Mouse (Mus musculus) forebrain, embryonic 14.5 days (tissue): ENCODE measurements at regions not wholly inside any gene's neighbourhood (a gene's known extent, or its start where the extent isn't known, plus 50 kb on each side); places are given as distances from the start of the nearest gene placed in this dataset.

Experiments
- ATAC-seq: fragments of 200-750 bp; cut with Nextera tagmentation; 2 replicates; pipeline ENCODE4 v1.8.0; 2017; ENCODE audit warnings: mild to moderate bottlenecking, moderate library complexity
- DNase-seq: peaks from one replicate; pipeline ENCODE4 v3.0.0-alpha.2; 2015; ENCODE audit warnings: low spot score
- H3K27ac ChIP-seq: fragments of 300-500 bp; sonication (generic); 2 replicates; pipeline ENCODE4 v1.5.1; 2014; ENCODE audit warnings: low read depth, mild to moderate bottlenecking, control low read depth, low read length, moderate library complexity
- H3K27me3 ChIP-seq: fragments of 300-500 bp; sonication (generic); replicated peaks from 2 replicates; pipeline ENCODE4 v1.6.1; 2014; ENCODE audit warnings: low read length, control low read depth, mixed read lengths; ENCODE audit not compliant: control insufficient read depth, insufficient read depth
- H3K36me3 ChIP-seq: fragments of 300-500 bp; sonication (generic); 2 replicates; pipeline ENCODE4 v1.6.1; 2014; ENCODE audit warnings: low read length, control low read depth; ENCODE audit not compliant: control insufficient read depth, insufficient read depth
- H3K4me1 ChIP-seq: fragments of 300-500 bp; sonication (generic); 2 replicates; pipeline ENCODE4 v1.6.1; 2014; ENCODE audit warnings: antibody characterized with exemption, low read length, control low read depth; ENCODE audit not compliant: control insufficient read depth, insufficient read depth
- H3K4me2 ChIP-seq: fragments of 300-500 bp; sonication (generic); 2 replicates; pipeline ENCODE4 v1.6.1; 2014; ENCODE audit warnings: mild to moderate bottlenecking, control low read depth, low read length
- H3K4me3 ChIP-seq: fragments of 300-500 bp; sonication (generic); 2 replicates; pipeline ENCODE4 v1.5.1; 2014; ENCODE audit warnings: low read depth, low read length, control low read depth
- H3K9ac ChIP-seq: fragments of 300-500 bp; sonication (generic); 2 replicates; pipeline ENCODE4 v1.6.1; 2014; ENCODE audit warnings: mild to moderate bottlenecking, low read length, control low read depth, moderate library complexity
- H3K9me3 ChIP-seq: fragments of 300-500 bp; sonication (generic); replicated peaks from 2 replicates; pipeline ENCODE4 v1.6.1; 2016; ENCODE audit warnings: low read length, control low read depth, mixed read lengths; ENCODE audit not compliant: control insufficient read depth
- WGBS: fragments of 180-500 bp; shearing (Covaris S2); extraction: QIAGEN DNeasy Blood & Tissue Kit; methylation state at CpG from one replicate; pipeline ENCODE4 v1.1.7; 2014; 5-methylcytosine and 5-hydroxymethylcytosine counted together

DNA sequence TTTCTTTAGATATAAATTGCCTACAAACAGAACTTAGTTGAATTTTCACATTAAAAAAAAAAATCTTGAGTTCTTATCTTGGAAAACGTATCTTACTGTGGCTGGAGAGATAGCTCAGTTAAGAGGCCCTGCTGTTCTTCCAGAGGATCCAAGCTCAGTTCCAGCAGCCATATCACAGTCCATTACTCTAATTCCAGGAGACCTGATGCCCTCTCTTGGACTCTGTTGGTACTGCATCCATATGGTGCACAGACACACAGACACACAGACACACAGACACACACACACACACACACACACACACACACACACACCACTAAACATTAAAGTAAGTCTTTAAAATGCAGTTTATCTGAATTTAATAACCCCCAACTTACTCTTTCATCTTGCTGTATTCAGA is 132.7 kb upstream of the Nr4a3 start:
- ATAC-seq (no peak), DNase-seq (no peak)
- 89% methylated on average over 1 of the region's 1 CpGs for WGBS
- H3K9me3 ChIP-seq = no peaks in the 10 kb centered on the region
- no peak overlapping the region for H3K27ac ChIP-seq
- no peak overlapping the region for H3K4me3 ChIP-seq
- H3K36me3 ChIP-seq = no peaks in the 10 kb centered on the region
- H3K4me2 ChIP-seq = no peak overlapping the region
- H3K4me1 ChIP-seq = no peaks in the 10 kb centered on the region
- H3K27me3 ChIP-seq = no peaks in the 10 kb centered on the region
- no peak overlapping the region for H3K9ac ChIP-seq

DNA sequence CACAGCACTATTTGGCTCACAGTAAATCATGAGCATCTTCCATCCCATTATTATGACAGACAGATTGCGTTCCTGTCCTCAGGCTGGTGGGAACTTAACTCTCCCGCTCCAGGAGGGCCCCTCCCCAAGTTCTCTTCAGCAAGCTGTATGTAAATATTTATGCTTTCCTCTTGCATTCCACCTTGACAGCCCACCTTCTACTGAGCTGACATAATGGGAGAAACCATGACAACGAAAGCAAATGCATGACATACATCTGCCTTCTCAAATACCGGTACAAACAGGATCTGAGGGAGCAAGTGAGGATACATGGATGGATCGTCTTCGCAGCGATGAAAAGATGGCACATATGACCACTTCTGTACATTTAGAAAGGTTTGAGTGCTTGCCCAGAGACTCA is 125.4 kb upstream of the Nr4a3 start:
- no peaks in the 10 kb centered on the region for H3K27me3 ChIP-seq
- no peak overlapping the region for H3K4me3 ChIP-seq
- no peaks in the 10 kb centered on the region for H3K36me3 ChIP-seq
- H3K4me1 ChIP-seq = no peaks in the 10 kb centered on the region
- ATAC-seq = 0 out of 2 replicates have a peak, but pooled peaks have one; percentile 29
- H3K4me2 ChIP-seq = no peak overlapping the region
- H3K9me3 ChIP-seq = no peaks in the 10 kb centered on the region
- DNase-seq = no peak
- no peak overlapping the region for H3K27ac ChIP-seq
- WGBS = 80% methylated on average over 7 of the region's 7 CpGs
- no peak overlapping the region for H3K9ac ChIP-seq

DNA sequence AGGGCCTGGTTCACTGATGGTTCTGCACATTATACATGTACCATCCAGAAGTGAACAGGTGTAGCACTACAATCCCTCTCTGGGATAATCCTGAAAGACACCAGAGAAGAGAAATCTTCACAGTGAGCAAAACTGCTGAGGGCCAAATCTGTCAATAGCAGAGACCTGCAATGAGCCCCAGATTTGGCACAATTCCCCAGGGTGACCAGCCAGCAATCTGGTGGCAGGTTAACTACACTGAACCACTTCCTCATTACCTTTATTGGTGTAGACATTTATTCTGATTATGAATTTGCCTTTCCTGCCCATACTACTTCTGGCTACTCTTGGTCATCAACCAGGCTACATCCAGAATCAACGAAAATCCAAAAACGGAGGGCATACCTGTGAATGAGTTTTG is 113.5 kb upstream of the Nr4a3 start:
- DNase-seq (no peak), ATAC-seq (no peak)
- H3K4me3 ChIP-seq = no peak overlapping the region
- H3K27me3 ChIP-seq = no peaks in the 10 kb centered on the region
- no peak overlapping the region for H3K9ac ChIP-seq
- H3K36me3 ChIP-seq = no peaks in the 10 kb centered on the region
- no peak overlapping the region for H3K27ac ChIP-seq
- H3K4me2 ChIP-seq = no peak overlapping the region
- 89% methylated on average over 2 of the region's 2 CpGs for WGBS
- no peaks in the 10 kb centered on the region for H3K9me3 ChIP-seq
- H3K4me1 ChIP-seq = no peaks in the 10 kb centered on the region

DNA sequence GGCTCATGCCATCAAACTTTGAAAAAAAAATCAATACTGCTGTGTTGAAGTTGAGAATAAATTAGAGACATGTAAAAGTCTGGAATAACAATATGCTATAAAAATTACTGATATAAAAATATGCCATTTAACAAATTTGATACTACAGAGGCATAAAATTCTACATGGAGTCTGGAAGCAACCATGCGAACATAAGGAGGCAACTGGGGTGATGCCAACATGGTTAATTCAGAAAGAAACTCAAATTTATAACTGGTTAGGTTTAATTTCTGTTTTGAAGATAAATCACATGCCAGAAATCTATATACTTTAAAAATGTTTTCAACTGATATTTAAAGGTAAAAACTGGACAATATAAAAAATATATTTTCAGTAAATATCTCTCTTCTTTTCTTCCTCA is 111.4 kb upstream of the Nr4a3 start:
- Histone ChIP-seq H3K4me1 (no peaks in the 10 kb centered on the region), H3K4me2 (no peak overlapping the region), H3K27me3 (no peaks in the 10 kb centered on the region), H3K27ac (no peak overlapping the region), H3K4me3 (no peak overlapping the region), H3K9me3 (no peaks in the 10 kb centered on the region), H3K9ac (no peak overlapping the region), H3K36me3 (no peaks in the 10 kb centered on the region)
- DNase-seq = peak; percentile 37
- no peak for ATAC-seq
- 80% methylated on average over 1 of the region's 1 CpGs for WGBS

DNA sequence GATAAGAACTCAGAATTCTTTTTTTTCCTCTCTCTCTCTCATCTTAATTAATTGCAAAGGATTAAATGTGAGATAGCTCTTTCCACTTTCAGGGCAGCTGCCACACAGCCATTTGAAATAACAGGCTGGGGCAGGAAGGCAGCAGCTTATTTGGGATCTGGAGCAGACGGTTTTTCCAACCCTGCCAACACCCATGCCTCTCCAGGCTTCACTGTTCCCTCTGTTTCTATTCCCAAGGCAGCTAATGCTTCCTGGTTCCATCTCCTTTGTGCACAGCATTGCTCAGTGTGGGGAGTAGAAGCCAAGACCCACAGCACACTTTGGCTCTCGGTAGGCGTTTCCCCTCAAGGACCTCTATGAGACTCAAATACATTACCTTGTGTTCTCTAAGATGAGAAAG is 109.4 kb upstream of the Nr4a3 start:
- ATAC-seq (no peak), DNase-seq (peak; percentile 22)
- Histone ChIP-seq H3K4me1 (no peaks in the 10 kb centered on the region), H3K9ac (no peak overlapping the region), H3K36me3 (no peaks in the 10 kb centered on the region), H3K4me3 (no peak overlapping the region), H3K27ac (peak overlapping the region; percentile 21; the same call in 1 of the 2 replicates), H3K4me2 (no peak overlapping the region), H3K27me3 (no peaks in the 10 kb centered on the region), H3K9me3 (no peaks in the 10 kb centered on the region)
- WGBS = 87% methylated on average over 3 of the region's 3 CpGs

DNA sequence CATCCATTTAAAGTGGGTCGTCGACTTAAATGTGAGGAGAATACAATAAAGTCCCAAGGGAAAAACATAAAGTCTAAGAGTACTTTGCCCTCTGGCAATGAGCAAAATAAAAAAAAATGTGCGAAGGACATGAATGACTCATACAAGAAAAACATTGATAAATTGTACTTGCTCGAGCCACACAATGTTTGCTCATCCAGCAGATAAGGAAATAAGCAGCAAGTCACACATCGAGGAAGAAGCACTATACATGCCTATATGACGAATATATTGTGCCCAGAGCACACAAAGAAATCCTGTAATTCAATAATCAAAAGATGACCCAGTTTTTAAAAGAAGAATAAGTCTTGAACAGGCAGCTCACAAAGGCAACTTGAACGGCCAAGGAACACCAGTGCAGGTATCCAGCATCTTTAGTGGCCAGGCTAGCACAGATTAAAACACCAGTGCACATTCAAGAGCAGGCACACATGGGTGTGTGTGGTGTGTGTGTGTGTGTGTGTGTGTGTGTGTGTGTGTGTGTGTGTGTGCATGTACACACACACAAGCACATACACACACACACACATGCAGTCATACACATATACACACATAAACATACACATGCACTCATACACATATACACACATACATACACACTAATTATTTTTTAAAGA is 108.4 kb upstream of the Nr4a3 start:
- DNase-seq = no peak
- Histone ChIP-seq H3K9ac (no peak overlapping the region), H3K9me3 (no peaks in the 10 kb centered on the region), H3K4me3 (no peak overlapping the region), H3K4me2 (no peak overlapping the region), H3K27me3 (no peaks in the 10 kb centered on the region), H3K27ac (no peak overlapping the region), H3K4me1 (no peaks in the 10 kb centered on the region), H3K36me3 (no peaks in the 10 kb centered on the region)
- ATAC-seq = no peak
- 92% methylated on average over 7 of the region's 7 CpGs for WGBS

DNA sequence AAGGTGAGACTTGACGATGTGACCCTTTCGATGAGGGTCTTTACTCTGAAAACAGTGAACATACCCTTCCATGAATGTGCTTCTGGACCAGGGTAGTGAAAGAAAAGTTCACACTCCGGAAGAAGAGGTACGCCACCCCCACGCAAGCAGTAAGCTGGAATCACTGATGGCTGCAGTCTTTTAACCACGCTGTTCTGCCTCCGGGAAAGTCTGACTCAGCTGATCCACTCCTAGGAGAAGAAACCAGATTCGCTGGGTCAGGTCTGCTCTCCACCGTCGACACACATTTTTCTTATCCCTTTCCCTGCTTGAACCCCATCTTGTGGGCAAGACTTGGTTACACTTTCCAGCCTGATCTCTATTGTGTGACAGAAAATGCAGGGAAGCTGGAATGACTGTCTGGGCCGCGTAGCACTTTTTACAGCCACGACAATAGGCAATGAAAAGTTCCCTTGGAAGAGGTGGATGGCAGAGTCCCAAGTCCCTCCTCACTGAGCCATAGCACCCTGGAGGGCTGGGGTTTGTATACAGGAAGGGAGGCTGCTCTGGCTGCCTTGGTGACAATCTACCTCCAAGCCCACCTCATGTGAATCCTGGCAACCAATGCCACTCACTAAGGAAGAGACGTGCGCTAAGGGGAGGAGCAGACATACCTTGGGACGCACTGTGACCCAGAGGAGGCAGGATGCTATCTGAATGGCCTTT is 96.9 kb upstream of the Nr4a3 start:
- DNase-seq (peak; percentile 38), ATAC-seq (no peak)
- Histone ChIP-seq H3K27me3 (no peaks in the 10 kb centered on the region), H3K9me3 (no peaks in the 10 kb centered on the region), H3K4me1 (0 out of 2 replicates have a peak, but pooled peaks cover 6% of the 10 kb centered on the region), H3K4me3 (no peak overlapping the region), H3K27ac (no peak overlapping the region), H3K9ac (no peak overlapping the region), H3K4me2 (no peak overlapping the region), H3K36me3 (no peaks in the 10 kb centered on the region)
- 55% methylated on average over 16 of the region's 16 CpGs for WGBS

DNA sequence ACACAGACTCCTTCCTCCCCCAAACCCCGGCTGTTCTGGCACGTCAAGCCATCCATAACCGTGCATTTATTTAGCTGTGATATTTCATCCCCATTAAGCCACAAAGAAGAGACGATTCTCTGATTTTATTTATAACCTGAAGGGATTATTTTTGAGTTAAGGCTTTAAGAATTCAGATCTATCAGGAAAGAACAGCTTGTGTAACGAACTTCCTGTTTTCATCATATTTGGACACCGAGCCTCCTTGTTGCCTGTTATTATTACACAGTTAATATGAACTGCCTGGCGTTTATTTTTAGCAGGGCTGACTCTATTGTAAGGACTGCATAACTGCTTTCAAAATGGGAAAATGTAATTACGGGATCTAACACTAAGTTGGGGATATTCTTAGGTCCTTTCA is 96.2 kb upstream of the Nr4a3 start:
- H3K27ac ChIP-seq = no peak overlapping the region
- H3K27me3 ChIP-seq = no peaks in the 10 kb centered on the region
- 57% methylated on average over 8 of the region's 8 CpGs for WGBS
- DNase-seq = no peak
- ATAC-seq = no peak
- no peak overlapping the region for H3K9ac ChIP-seq
- no peak overlapping the region for H3K4me2 ChIP-seq
- H3K4me1 ChIP-seq = 0 out of 2 replicates have a peak, but pooled peaks cover 6% of the 10 kb centered on the region
- H3K4me3 ChIP-seq = no peak overlapping the region
- no peaks in the 10 kb centered on the region for H3K9me3 ChIP-seq
- no peaks in the 10 kb centered on the region for H3K36me3 ChIP-seq

DNA sequence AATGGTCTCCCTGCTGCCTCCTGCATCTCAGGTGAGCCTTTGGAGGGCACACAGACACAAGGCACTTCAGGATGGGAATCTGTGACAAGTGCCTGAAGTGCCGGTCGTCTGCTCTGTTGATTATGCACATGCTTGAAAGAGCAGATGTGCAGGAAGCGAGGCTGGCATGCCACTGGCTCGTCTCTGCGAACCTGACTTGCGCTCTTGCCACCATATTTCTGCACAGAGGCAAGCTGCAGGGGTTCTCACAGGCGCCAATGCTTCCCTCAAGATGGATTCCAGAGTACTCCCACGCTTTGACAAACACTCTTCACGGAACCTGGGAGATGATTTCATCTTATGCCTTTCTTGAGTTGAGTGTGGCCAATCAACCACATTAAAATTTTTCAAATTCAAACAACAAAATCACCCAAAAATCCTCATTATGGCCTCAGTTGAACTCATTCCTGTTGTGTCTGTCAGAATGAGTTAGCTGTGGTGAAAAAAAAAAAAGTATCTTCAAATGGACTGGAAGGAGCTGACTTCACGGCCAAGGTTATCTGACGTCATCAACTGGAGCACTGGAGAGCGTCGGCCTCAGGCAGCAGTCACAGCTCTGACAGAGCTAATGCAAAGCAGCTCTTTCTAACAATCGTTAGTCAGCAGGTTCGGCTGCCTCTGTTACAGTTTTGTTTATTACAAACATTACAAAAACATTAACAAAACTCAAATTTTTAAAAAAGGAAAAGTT is 90.2 kb upstream of the Nr4a3 start:
- ATAC-seq (no peak), DNase-seq (no peak)
- Histone ChIP-seq H3K4me1 (no peaks in the 10 kb centered on the region), H3K27me3 (no peaks in the 10 kb centered on the region), H3K4me3 (no peak overlapping the region), H3K9ac (no peak overlapping the region), H3K4me2 (no peak overlapping the region), H3K27ac (no peak overlapping the region), H3K36me3 (no peaks in the 10 kb centered on the region), H3K9me3 (no peaks in the 10 kb centered on the region)
- 71% methylated on average over 15 of the region's 15 CpGs for WGBS
